Mouse (Mus musculus): ENCODE results near the gene Pcca. TPM values are rescaled to one million over a fixed set of nuclear protein-coding genes. Genes with fewer than 3 reads are reported as not detected.

The Pcca gene
- polyA plus RNA-seq, 1 experiment from 2014 or later = 31.6 TPM

GRCm38 (mm10) chr14:122888480-122888872, 354.4 kb downstream of the Pcca start:
- no peak overlapping the region for H3K4me3 ChIP-seq (ENCODE audit: low read depth, low read length)
- H3K36me3 ChIP-seq (ENCODE audit: control insufficient read depth, insufficient read depth, low read length) = no peaks in the 10 kb centered on the region
- WGBS = 94% methylated on average over 1 of the region's 1 CpGs
- no peak for DNase-seq (ENCODE audit: low spot score)
- H3K4me1 ChIP-seq (replicated peaks; ENCODE audit: control insufficient read depth, insufficient read depth, low read length) = no peaks in the 10 kb centered on the region
- no peaks in the 10 kb centered on the region for H3K9me3 ChIP-seq (ENCODE audit: control insufficient read depth, low read length)
- H3K27me3 ChIP-seq (ENCODE audit: control insufficient read depth, insufficient read depth, low read length) = no peaks in the 10 kb centered on the region
- no peak overlapping the region for H3K9ac ChIP-seq (ENCODE audit: low read depth, low read length)
- ATAC-seq (ENCODE audit: low FRiP score) = no peak
- no peak overlapping the region for H3K4me2 ChIP-seq (replicated peaks; ENCODE audit: low read depth, low read length)
- no peak overlapping the region for H3K27ac ChIP-seq (ENCODE audit: low read depth, low read length)

- H3K4me1 ChIP-seq (replicated peaks; ENCODE audit: control insufficient read depth, insufficient read depth, low read length) = no peaks in the 10 kb centered on the region
- no peak for ATAC-seq (ENCODE audit: low FRiP score)
- no peaks in the 10 kb centered on the region for H3K36me3 ChIP-seq (ENCODE audit: control insufficient read depth, insufficient read depth, low read length)
- no peaks in the 10 kb centered on the region for H3K9me3 ChIP-seq (ENCODE audit: control insufficient read depth, low read length)
- WGBS = 94% methylated on average over 12 of the region's 12 CpGs
- H3K9ac ChIP-seq (ENCODE audit: low read depth, low read length) = no peak overlapping the region
- no peak overlapping the region for H3K4me2 ChIP-seq (replicated peaks; ENCODE audit: low read depth, low read length)
- H3K27me3 ChIP-seq (ENCODE audit: control insufficient read depth, insufficient read depth, low read length) = no peaks in the 10 kb centered on the region
- H3K4me3 ChIP-seq (ENCODE audit: low read depth, low read length) = no peak overlapping the region
- no peak for DNase-seq (ENCODE audit: low spot score)
- no peak overlapping the region for H3K27ac ChIP-seq (ENCODE audit: low read depth, low read length)
These were observed 357.4 kb downstream of the Pcca start for GRCm38 (mm10) chr14:122891470-122891968.

- no peaks in the 10 kb centered on the region for H3K27me3 ChIP-seq (ENCODE audit: control insufficient read depth, insufficient read depth, low read length)
- WGBS = 97% methylated on average over 1 of the region's 1 CpGs
- no peak overlapping the region for H3K9ac ChIP-seq (ENCODE audit: low read depth, low read length)
These were observed 362.0 kb downstream of the Pcca start for GRCm38 (mm10) chr14:122896106-122896505.

GRCm38 (mm10) chr14:122898550-122898949, 364.4 kb downstream of the Pcca start:
- Histone ChIP-seq H3K4me2 (replicated peaks; ENCODE audit: low read depth, low read length) (no peak overlapping the region), H3K27ac (ENCODE audit: low read depth, low read length) (no peak overlapping the region), H3K4me3 (ENCODE audit: low read depth, low read length) (no peak overlapping the region), H3K9ac (ENCODE audit: low read depth, low read length) (no peak overlapping the region), H3K4me1 (replicated peaks; ENCODE audit: control insufficient read depth, insufficient read depth, low read length) (no peaks in the 10 kb centered on the region), H3K27me3 (ENCODE audit: control insufficient read depth, insufficient read depth, low read length) (no peaks in the 10 kb centered on the region), H3K36me3 (ENCODE audit: control insufficient read depth, insufficient read depth, low read length) (no peaks in the 10 kb centered on the region), H3K9me3 (ENCODE audit: control insufficient read depth, low read length) (no peaks in the 10 kb centered on the region)
- DNase-seq (ENCODE audit: low spot score) (no peak), ATAC-seq (ENCODE audit: low FRiP score) (no peak)

More at GRCm38 (mm10) chr14:122896106-122896505, 362.0 kb downstream of the Pcca start:
- Histone ChIP-seq H3K9me3 (ENCODE audit: control insufficient read depth, low read length) (no peaks in the 10 kb centered on the region), H3K4me1 (replicated peaks; ENCODE audit: control insufficient read depth, insufficient read depth, low read length) (no peaks in the 10 kb centered on the region), H3K4me2 (replicated peaks; ENCODE audit: low read depth, low read length) (no peak overlapping the region), H3K4me3 (ENCODE audit: low read depth, low read length) (no peak overlapping the region), H3K36me3 (ENCODE audit: control insufficient read depth, insufficient read depth, low read length) (no peaks in the 10 kb centered on the region), H3K27ac (ENCODE audit: low read depth, low read length) (no peak overlapping the region)
- DNase-seq (ENCODE audit: low spot score) (no peak), ATAC-seq (ENCODE audit: low FRiP score) (no peak)

GRCm38 (mm10) chr14:122900679-122901078, 366.6 kb downstream of the Pcca start:
- no peaks in the 10 kb centered on the region for H3K27me3 ChIP-seq (ENCODE audit: control insufficient read depth, insufficient read depth, low read length)
- H3K9me3 ChIP-seq (ENCODE audit: control insufficient read depth, low read length) = no peaks in the 10 kb centered on the region
- H3K27ac ChIP-seq (ENCODE audit: low read depth, low read length) = no peak overlapping the region; the same call in 1 of the 2 replicates
- no peak overlapping the region for H3K9ac ChIP-seq (ENCODE audit: low read depth, low read length)
- no peaks in the 10 kb centered on the region for H3K36me3 ChIP-seq (ENCODE audit: control insufficient read depth, insufficient read depth, low read length)
- DNase-seq (ENCODE audit: low spot score) = no peak
- no peaks in the 10 kb centered on the region for H3K4me1 ChIP-seq (replicated peaks; ENCODE audit: control insufficient read depth, insufficient read depth, low read length)
- H3K4me2 ChIP-seq (replicated peaks; ENCODE audit: low read depth, low read length) = no peak overlapping the region
- H3K4me3 ChIP-seq (ENCODE audit: low read depth, low read length) = no peak overlapping the region
- no peak for ATAC-seq (ENCODE audit: low FRiP score)

GRCm38 (mm10) chr14:122901177-122901576, 367.1 kb downstream of the Pcca start:
- WGBS = 68% methylated on average over 3 of the region's 3 CpGs

GRCm38 (mm10) chr14:122901715-122902114, 367.6 kb downstream of the Pcca start:
- Histone ChIP-seq H3K27me3 (ENCODE audit: control insufficient read depth, insufficient read depth, low read length) (no peaks in the 10 kb centered on the region), H3K4me2 (replicated peaks; ENCODE audit: low read depth, low read length) (no peak overlapping the region), H3K4me3 (ENCODE audit: low read depth, low read length) (no peak overlapping the region), H3K4me1 (replicated peaks; ENCODE audit: control insufficient read depth, insufficient read depth, low read length) (no peaks in the 10 kb centered on the region), H3K9me3 (ENCODE audit: control insufficient read depth, low read length) (no peaks in the 10 kb centered on the region), H3K36me3 (ENCODE audit: control insufficient read depth, insufficient read depth, low read length) (no peaks in the 10 kb centered on the region), H3K27ac (ENCODE audit: low read depth, low read length) (no peak overlapping the region), H3K9ac (ENCODE audit: low read depth, low read length) (no peak overlapping the region)
- DNase-seq (ENCODE audit: low spot score) (no peak), ATAC-seq (ENCODE audit: low FRiP score) (no peak)
- 74% methylated on average over 2 of the region's 2 CpGs for WGBS

More at GRCm38 (mm10) chr14:122901177-122901576, 367.1 kb downstream of the Pcca start:
- DNase-seq (ENCODE audit: low spot score) (peak; percentile 14), ATAC-seq (ENCODE audit: low FRiP score) (no peak)
- Histone ChIP-seq H3K27ac (ENCODE audit: low read depth, low read length) (no peak overlapping the region), H3K4me3 (ENCODE audit: low read depth, low read length) (no peak overlapping the region), H3K9ac (ENCODE audit: low read depth, low read length) (no peak overlapping the region), H3K27me3 (ENCODE audit: control insufficient read depth, insufficient read depth, low read length) (no peaks in the 10 kb centered on the region), H3K4me2 (replicated peaks; ENCODE audit: low read depth, low read length) (no peak overlapping the region), H3K9me3 (ENCODE audit: control insufficient read depth, low read length) (no peaks in the 10 kb centered on the region), H3K36me3 (ENCODE audit: control insufficient read depth, insufficient read depth, low read length) (no peaks in the 10 kb centered on the region), H3K4me1 (replicated peaks; ENCODE audit: control insufficient read depth, insufficient read depth, low read length) (no peaks in the 10 kb centered on the region)

GRCm38 (mm10) chr14:122902136-122902535, 368.0 kb downstream of the Pcca start:
- ATAC-seq (ENCODE audit: low FRiP score) = no peak
- H3K27me3 ChIP-seq (ENCODE audit: control insufficient read depth, insufficient read depth, low read length) = no peaks in the 10 kb centered on the region
- no peak overlapping the region for H3K4me3 ChIP-seq (ENCODE audit: low read depth, low read length)
- no peaks in the 10 kb centered on the region for H3K4me1 ChIP-seq (replicated peaks; ENCODE audit: control insufficient read depth, insufficient read depth, low read length)
- 81% methylated on average over 2 of the region's 2 CpGs for WGBS
- H3K36me3 ChIP-seq (ENCODE audit: control insufficient read depth, insufficient read depth, low read length) = no peaks in the 10 kb centered on the region
- H3K4me2 ChIP-seq (replicated peaks; ENCODE audit: low read depth, low read length) = no peak overlapping the region
- H3K27ac ChIP-seq (ENCODE audit: low read depth, low read length) = no peak overlapping the region
- DNase-seq (ENCODE audit: low spot score) = no peak
- H3K9me3 ChIP-seq (ENCODE audit: control insufficient read depth, low read length) = no peaks in the 10 kb centered on the region
- no peak overlapping the region for H3K9ac ChIP-seq (ENCODE audit: low read depth, low read length)

GRCm38 (mm10) chr14:122902884-122903283, 368.8 kb downstream of the Pcca start:
- no peak overlapping the region for H3K27ac ChIP-seq (ENCODE audit: low read depth, low read length)
- no peaks in the 10 kb centered on the region for H3K4me1 ChIP-seq (replicated peaks; ENCODE audit: control insufficient read depth, insufficient read depth, low read length)
- no peak overlapping the region for H3K9ac ChIP-seq (ENCODE audit: low read depth, low read length)
- H3K4me3 ChIP-seq (ENCODE audit: low read depth, low read length) = no peak overlapping the region
- 76% methylated on average over 4 of the region's 4 CpGs for WGBS
- no peak for ATAC-seq (ENCODE audit: low FRiP score)
- H3K27me3 ChIP-seq (ENCODE audit: control insufficient read depth, insufficient read depth, low read length) = no peaks in the 10 kb centered on the region
- H3K9me3 ChIP-seq (ENCODE audit: control insufficient read depth, low read length) = no peaks in the 10 kb centered on the region
- no peak overlapping the region for H3K4me2 ChIP-seq (replicated peaks; ENCODE audit: low read depth, low read length)
- H3K36me3 ChIP-seq (ENCODE audit: control insufficient read depth, insufficient read depth, low read length) = no peaks in the 10 kb centered on the region
- no peak for DNase-seq (ENCODE audit: low spot score)
